Mouse (Mus musculus): ENCODE measurements around the gene Orc3.
"Not testable (repeated sequence)": the region's sequence is repeated elsewhere in the genome, so short reads cannot be mapped to it uniquely, and the experiment has no call there.

The Orc3 gene

GRCm38 (mm10) chr4:34581990-34582389 lies 32.8 kb downstream of the Orc3 start:
- DNase-seq: no peak

DNA sequence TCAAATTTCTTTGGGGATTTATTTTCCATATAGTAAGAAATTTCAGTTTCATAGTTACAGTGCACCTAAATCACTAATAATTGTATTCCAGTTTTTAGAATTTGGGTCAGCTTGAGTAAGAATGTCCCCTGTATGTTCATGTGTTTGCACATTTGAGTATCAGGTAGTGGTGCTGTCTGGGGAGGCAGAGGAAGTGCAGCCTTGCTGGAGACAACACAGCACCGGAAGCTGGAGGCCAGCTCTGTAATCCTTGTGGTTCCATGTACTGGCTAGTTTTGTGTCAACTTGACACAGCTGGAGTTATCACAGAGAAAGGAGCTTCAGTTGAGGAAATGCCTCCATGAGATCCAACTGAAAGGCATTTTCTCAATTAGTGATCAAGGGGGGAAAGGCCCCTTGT lies 33.3 kb downstream of the Orc3 start:
- not testable (repeated sequence) for DNase-seq

GRCm38 (mm10) chr4:34579215-34579614 lies 35.5 kb downstream of the Orc3 start:
- DNase-seq: no peak

DNA sequence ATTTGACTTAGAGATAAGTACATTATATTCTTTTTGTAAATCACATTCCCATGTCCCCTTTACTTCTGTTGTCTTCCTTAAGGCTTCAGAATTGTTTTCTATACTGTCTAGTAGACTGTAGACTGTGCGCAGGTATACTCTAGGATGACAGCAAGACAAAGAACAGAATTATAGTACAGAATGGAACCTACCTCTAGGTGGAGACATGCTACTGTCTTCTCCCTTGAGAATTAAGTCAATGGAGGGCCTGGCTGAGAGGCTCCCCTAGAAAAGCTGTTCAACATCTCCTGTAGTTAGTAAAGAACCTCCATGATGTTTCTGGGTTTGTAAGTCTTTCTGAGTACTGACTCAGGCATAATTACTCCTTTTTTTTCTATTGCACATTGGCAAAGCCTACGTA lies 37.7 kb downstream of the Orc3 start:
- DNase-seq: no peak

- no peak for DNase-seq
Measured at GRCm38 (mm10) chr4:34572876-34573275, 41.9 kb downstream of the Orc3 start.

GRCm38 (mm10) chr4:34566226-34566625 lies 48.5 kb downstream of the Orc3 start:
- no peak for DNase-seq

- peak; percentile 35 for DNase-seq
Measured at GRCm38 (mm10) chr4:34560971-34561370, 53.8 kb downstream of the Orc3 start.

GRCm38 (mm10) chr4:34556183-34556582 lies 58.6 kb downstream of the Orc3 start:
- DNase-seq: no peak

DNA sequence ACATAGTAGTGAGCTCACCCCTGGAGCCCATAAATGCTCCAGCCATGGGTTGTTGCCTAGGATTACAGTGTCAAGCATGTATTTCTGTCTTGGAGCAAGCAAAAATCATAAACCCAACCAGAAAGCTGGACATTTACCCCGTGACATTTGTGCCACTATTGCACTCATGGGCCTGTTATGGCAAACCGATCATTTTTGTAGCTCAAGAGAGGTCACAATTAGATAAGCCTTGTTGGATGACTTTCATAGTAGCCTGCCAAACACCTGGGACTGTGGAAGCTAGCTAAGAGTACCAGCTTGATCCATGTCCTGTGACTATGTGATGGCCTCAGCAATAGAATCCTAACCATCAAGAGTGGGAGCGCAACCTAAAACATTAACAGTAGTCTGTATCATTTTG lies 59.1 kb downstream of the Orc3 start:
- DNase-seq: no peak

GRCm38 (mm10) chr4:34554596-34554995 lies 60.1 kb downstream of the Orc3 start:
- no peak for DNase-seq

DNA sequence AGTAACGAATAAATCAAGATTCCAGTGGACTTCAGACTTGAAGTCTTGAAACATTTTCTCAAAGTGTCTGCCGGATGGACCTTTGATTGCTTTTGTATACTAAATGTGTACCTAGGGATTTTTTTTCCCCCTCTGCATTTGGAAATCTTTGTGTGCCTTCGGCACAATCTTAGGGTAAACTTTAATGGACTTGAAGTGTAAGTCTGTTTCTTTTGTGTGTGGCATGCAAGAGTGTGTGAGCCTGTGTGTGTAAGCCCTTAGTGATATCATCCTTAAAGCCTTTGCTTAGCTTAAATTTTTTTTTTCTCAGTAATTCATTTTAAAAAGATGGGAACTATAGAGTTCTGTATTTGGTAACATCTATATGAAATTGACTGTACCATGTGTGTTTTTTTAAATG lies 62.8 kb downstream of the Orc3 start:
- DNase-seq: no peak

DNA sequence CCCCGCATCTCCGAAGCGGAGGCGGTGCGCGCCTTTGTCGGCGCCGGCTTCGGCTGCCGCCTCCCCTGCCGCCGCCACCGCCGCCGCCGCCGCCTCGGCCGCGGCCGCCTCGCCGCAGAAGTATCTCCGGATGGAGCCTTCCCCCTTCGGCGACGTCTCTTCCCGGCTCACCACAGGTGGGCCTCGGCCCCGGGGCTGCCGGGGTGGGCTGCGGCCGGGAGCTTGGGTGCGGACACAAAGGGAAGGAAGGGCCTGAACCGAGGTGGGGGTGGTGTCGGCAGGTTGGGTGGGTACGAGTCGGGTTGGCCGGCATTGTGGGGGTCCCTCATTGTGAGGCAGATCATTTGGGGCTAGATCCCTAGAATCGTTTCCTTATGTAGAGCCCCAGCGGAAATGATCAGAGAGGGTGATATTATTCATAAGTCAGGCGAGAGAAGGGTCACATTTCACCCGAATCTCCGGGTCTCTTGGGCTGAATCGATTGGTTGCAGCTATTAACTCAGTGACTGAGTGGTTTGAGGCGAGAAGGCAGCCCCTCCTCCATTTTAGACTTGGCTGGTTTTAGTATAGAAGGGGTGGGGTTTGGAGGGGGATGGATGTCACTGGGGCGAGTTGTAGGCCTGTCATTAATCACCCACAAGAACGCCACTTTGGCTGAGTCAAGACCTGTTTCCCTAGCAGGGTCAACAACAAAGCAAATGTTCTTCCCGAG lies 63.5 kb downstream of the Orc3 start:
- peak; percentile 56 for DNase-seq

GRCm38 (mm10) chr4:34550748-34551097 lies 64.0 kb downstream of the Orc3 start, which contains the start of gene Akirin2:
Gene Akirin2, plus strand, starts transcription at chr4:34550937.
- no peak for DNase-seq

DNA sequence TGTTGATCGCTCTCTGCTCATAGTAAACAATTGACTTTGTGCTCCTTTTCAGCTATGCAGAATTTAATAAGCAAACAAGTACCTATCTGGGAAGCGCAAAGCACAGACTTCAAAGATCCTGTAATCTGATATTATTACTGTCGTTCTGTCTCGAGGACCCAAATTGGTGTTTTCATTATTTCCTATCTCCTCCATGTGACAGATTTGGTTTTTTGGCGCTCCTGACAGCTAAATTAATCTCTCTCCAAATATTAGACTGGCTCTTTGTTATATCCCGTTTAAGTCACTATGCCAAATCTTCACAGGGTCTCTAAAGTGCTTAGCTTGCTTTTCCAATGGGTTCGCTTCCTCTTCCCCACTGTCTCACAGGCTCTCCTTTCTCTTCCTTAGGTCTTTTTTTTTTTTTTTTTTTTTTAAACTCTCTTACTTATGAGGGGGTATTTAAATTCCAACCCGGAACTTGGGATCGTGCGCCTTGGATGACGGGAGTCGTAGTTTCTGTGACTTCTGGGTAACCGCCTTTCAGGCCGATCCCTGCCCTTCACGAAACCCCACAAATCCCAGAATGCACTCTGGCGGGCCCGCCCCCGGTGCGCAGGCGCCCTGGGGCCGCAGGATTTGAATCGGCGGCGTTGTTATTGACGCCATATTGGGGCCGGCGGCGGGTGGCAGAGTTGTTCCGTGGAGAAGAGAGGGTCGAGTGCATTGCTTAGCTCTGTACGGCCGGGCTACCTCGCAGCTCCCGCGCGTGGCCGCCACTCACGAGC lies 64.6 kb downstream of the Orc3 start:
- DNase-seq: peak; percentile 97

GRCm38 (mm10) chr4:34529941-34530340 lies 84.8 kb downstream of the Orc3 start:
- DNase-seq: no peak

GRCm38 (mm10) chr4:34529379-34529778 lies 85.4 kb downstream of the Orc3 start:
- DNase-seq: no peak

DNA sequence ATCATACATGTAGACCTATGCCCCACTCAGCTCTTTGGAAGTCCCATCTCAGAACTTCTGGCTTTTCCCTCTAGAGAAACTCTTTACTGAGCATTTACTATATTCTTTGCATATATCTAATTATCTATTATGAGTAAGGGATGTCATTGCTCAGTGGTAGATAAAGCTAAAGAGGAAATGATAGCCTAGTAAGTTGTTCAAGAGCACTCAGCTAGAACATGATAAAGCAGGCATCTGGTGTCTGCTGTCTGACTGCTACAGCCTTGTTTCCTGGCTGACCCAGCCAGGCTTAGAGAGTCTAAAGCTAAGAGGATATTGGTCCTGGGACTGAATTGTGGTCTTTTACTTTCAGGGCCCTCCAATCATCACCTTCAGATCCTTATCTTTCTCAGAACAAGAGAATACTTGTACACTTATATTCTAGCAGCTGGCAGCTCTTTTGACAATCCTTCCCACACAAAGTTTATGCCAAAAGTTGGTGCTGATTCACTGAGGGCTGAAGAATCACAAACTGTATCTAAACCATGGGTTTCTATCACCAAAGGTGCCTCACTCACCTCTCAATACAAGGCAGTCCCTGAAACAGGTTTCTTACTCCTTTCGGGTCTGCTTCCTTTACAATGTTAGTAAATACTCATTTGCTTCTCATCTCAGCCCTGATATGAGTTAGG lies 86.2 kb downstream of the Orc3 start:
- DNase-seq: no peak

GRCm38 (mm10) chr4:34526771-34527170 lies 88.0 kb downstream of the Orc3 start:
- no peak for DNase-seq

GRCm38 (mm10) chr4:34523586-34523985 lies 91.2 kb downstream of the Orc3 start:
- DNase-seq: no peak

DNA sequence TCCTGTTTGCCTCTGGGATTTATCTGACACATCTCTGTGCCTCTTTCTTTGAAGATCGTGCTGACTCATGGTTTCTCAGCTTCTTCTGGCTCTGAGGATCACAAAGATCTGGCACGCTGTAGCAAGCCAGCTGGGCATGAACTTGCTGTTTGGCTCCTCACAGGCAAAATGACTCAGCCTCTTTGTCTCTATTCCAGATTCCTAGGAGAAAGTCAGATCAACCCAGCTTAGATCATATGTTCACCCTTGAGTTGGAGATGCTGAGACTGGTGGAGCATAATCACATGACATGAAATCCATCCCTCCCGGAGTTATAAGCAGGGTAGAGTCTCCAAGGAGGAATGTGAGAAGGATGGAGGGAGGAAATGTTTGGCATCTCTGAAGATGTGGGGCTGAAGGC lies 91.9 kb downstream of the Orc3 start:
- no peak for DNase-seq

Data from kidney, adult 18-20 months (tissue).